Mouse (Mus musculus) thymus, adult 2 months (tissue): ENCODE measurements around the gene Mcm9. TPM values are rescaled to one million over a fixed set of nuclear protein-coding genes. Genes with fewer than 3 reads are reported as not detected.

Experiments
- DNase-seq: peaks from one replicate; pipeline ENCODE4 v3.0.0; 2021
- H3K27ac ChIP-seq: fragments of 200-500 bp; 2 replicates; pipeline ENCODE4 v1.5.1; 2012; ENCODE audit warnings: low read length, control low read depth; ENCODE audit not compliant: control insufficient read depth, insufficient read depth
- H3K27me3 ChIP-seq: fragments of 200-500 bp; 2 replicates; pipeline ENCODE4 v1.6.1; 2012; ENCODE audit warnings: mild to moderate bottlenecking, low read length, moderate library complexity, mixed read lengths; ENCODE audit not compliant: control insufficient read depth, insufficient read depth
- H3K36me3 ChIP-seq: fragments of 200-500 bp; 2 replicates; pipeline ENCODE4 v1.6.1; 2012; ENCODE audit warnings: mild to moderate bottlenecking, low read length, moderate library complexity; ENCODE audit not compliant: control insufficient read depth, insufficient read depth
- H3K4me1 ChIP-seq: fragments of 200-500 bp; replicated peaks from 2 replicates; pipeline ENCODE4 v1.6.1; 2012; ENCODE audit warnings: low read length; ENCODE audit not compliant: control insufficient read depth, insufficient read depth
- H3K4me3 ChIP-seq: fragments of 200-500 bp; 2 replicates; pipeline ENCODE4 v1.5.1; 2012; ENCODE audit warnings: mild to moderate bottlenecking, low read length, control low read depth, moderate library complexity; ENCODE audit not compliant: control insufficient read depth, insufficient read depth
- CTCF ChIP-seq: fragments of 200-500 bp; IDR thresholded peaks from 2 replicates; pipeline ENCODE4 v1.5.1; 2012; ENCODE audit warnings: mild to moderate bottlenecking, control low read depth, low read length, moderate library complexity, borderline replicate concordance; ENCODE audit not compliant: control insufficient read depth, poor library complexity, insufficient read depth; ENCODE audit errors: extremely low read depth
- POLR2A ChIP-seq: fragments of 200-500 bp; IDR thresholded peaks from 2 replicates; pipeline ENCODE4 v1.6.1; 2012; ENCODE audit warnings: mild to moderate bottlenecking, low read length, control low read depth, moderate library complexity; ENCODE audit not compliant: control insufficient read depth, poor library complexity, insufficient read depth; ENCODE audit errors: extremely low read depth
- WGBS: fragments of 180-500 bp; shearing (Covaris S2); methylation state at CpG from one replicate; pipeline ENCODE4 v1.1.7; 2018; 5-methylcytosine and 5-hydroxymethylcytosine counted together
- polyA plus RNA-seq: library from polyadenylated mRNA; depleted of rRNA; stranded (reverse); fragments of >200 nt; gene quantifications from 2 replicates; pipeline ENCODE4 v1.2.3, GENCODE M21; 2012

The Mcm9 gene
- polyA plus RNA-seq, 1 experiment, result 8.4 TPM

DNA sequence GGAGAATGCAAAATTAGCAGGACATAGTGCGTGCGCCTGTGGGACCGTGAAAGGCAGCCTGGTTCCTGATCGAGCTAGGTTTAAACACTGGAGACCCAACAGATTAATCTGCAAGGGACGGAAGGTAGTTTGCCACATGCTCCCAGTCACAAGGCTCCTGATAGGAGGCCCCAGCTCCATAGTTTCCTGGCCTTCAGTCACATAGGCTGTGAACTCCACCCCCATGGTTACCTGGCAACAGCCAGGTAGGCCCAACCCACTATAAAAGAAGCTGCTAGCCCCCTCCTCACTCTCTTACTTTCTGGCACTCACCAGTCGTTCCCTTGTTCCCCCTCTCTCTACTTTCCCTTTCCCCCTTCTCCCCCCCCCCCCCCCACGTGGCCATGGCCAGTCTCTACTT lies 50.1 kb downstream of the Mcm9 start:
- TF ChIP-seq CTCF, result no peak
- no peak for TF ChIP-seq POLR2A
- no peaks in the 10 kb centered on the region for H3K36me3 ChIP-seq
- H3K4me1 ChIP-seq, result no peaks in the 10 kb centered on the region
- H3K27ac ChIP-seq, result no peak overlapping the region
- no peaks in the 10 kb centered on the region for H3K27me3 ChIP-seq
- WGBS, result 86% methylated on average over 7 of the region's 7 CpGs
- no peak overlapping the region for H3K4me3 ChIP-seq
- DNase-seq, result no peak

DNA sequence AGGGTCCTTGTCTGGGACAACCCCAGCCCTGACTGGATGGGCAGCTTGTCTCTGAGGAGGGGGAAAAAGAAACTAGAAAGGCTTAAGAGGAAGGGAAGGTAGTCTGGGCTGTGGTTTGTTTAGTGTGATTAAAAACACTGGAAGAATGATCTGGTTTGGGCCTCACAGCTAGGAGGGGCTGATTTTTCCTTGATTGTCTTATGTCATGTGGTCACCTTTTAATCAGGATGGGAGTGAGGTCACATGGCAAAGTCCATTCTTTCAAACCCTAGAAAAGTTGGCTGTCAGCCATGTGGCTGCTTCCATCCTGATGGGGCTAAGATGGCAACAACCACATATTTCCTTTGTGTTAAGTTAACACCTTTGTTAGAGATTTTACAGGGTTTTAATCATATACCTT lies 61.7 kb downstream of the Mcm9 start:
- no peaks in the 10 kb centered on the region for H3K4me1 ChIP-seq
- H3K4me3 ChIP-seq, result no peak overlapping the region
- no peak overlapping the region for H3K27ac ChIP-seq
- DNase-seq, result no peak
- no peaks in the 10 kb centered on the region for H3K36me3 ChIP-seq
- TF ChIP-seq CTCF (no peak), POLR2A (no peak)
- no peaks in the 10 kb centered on the region for H3K27me3 ChIP-seq

DNA sequence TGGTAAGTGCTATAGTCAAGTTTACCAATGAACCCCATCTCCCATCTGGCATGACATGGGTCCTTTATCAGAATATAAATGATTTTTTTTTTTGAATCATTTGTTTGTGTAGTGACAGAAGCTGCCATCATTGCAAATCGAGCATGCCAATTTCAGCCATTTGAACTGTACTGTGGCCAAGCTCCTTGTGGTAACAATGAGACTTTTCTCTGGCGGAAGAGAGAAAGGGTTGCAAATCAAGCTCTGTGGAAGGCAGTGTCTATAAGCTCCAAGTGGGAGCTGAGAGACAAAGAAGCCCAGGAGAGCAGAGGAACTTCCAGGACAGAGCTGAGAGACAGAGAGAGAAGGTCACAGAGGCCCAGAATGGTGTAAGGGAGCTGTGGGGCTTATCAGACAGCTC lies 64.7 kb downstream of the Mcm9 start:
- no peak for DNase-seq
- Histone ChIP-seq H3K4me3 (no peak overlapping the region), H3K36me3 (no peaks in the 10 kb centered on the region), H3K4me1 (no peaks in the 10 kb centered on the region), H3K27me3 (no peaks in the 10 kb centered on the region), H3K27ac (no peak overlapping the region)
- TF ChIP-seq POLR2A, result no peak
- TF ChIP-seq CTCF, result no peak
- 95% methylated on average over 2 of the region's 2 CpGs for WGBS

DNA sequence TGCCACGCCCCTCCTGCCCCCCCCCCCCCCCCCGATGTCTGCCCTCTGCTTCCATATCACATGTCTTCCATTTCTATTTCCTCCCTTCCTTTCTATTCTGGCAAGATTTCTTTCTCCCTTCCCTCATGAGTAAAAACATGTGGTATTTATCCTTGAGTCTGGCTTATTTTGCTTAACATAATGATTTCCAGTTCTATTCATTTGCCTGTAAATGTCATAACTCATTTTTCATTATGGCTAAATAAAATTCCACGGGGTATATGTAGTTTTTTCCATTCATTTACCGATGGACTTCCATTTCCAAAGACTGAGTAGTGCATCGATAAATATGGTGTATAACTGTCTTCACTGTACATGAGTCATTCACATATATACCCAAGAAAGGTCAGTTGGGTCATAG lies 68.2 kb downstream of the Mcm9 start:
- H3K4me1 ChIP-seq, result no peaks in the 10 kb centered on the region
- DNase-seq, result no peak
- H3K36me3 ChIP-seq, result no peaks in the 10 kb centered on the region
- TF ChIP-seq POLR2A, result no peak
- no peak for TF ChIP-seq CTCF
- no peaks in the 10 kb centered on the region for H3K27me3 ChIP-seq
- H3K4me3 ChIP-seq, result no peak overlapping the region
- WGBS, result 97% methylated on average over 4 of the region's 5 CpGs
- H3K27ac ChIP-seq, result no peak overlapping the region

DNA sequence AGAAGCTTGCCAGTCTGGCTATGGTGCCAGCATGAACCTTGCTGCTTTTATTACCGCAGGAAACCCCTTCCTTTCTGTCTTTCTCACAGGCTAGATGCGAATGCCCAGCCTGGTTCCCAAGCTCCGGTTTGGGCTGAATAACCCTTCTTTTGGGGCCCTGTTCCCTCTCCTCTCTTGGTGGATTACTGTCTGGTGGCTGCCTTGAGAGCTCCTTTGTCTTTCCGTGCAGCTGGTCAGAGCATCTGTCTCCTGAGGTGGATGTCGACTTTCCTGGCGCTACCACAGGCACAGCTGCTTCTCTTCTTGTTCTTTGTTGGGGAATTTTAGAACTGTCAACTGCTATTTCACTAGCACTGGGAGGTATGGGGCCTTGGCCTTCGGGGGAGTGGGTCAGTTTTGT lies 92.6 kb downstream of the Mcm9 start:
- TF ChIP-seq CTCF, result no peak
- no peak for TF ChIP-seq POLR2A
- no peak for DNase-seq
- 67% methylated on average over 7 of the region's 7 CpGs for whole genome bisulfite sequencing

DNA sequence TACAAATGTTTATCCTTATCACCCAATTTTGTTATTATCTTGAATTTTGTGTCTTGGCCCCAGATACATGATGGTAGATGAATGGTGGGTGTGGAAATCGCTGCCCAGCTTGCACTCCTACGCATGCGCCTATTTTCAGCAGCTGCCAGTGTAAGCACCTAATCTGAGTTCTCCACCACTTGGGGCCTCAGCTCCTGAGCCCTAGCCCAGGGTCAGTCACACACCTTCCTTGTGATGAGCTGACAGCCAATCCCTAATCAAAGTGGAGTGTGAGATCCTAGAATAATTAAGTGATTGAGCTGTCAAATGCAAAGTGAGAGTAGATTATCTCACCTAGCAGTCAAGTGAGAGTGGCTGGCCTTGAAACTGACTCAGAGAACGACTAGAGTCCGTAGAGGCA lies 97.9 kb downstream of the Mcm9 start:
- 93% methylated on average over 5 of the region's 5 CpGs for WGBS
- TF ChIP-seq POLR2A (no peak), CTCF (no peak)
- no peaks in the 10 kb centered on the region for H3K27me3 ChIP-seq
- H3K4me1 ChIP-seq, result no peaks in the 10 kb centered on the region
- peaks cover 3% of the 10 kb centered on the region for H3K36me3 ChIP-seq
- DNase-seq, result no peak
- no peak overlapping the region for H3K4me3 ChIP-seq
- no peak overlapping the region for H3K27ac ChIP-seq

More for the DNA sequence above, 92.6 kb downstream of the Mcm9 start:
- Histone ChIP-seq H3K36me3 (peaks cover 19% of the 10 kb centered on the region), H3K27ac (no peak overlapping the region), H3K4me3 (no peak overlapping the region), H3K27me3 (no peaks in the 10 kb centered on the region), H3K4me1 (no peaks in the 10 kb centered on the region)

DNA sequence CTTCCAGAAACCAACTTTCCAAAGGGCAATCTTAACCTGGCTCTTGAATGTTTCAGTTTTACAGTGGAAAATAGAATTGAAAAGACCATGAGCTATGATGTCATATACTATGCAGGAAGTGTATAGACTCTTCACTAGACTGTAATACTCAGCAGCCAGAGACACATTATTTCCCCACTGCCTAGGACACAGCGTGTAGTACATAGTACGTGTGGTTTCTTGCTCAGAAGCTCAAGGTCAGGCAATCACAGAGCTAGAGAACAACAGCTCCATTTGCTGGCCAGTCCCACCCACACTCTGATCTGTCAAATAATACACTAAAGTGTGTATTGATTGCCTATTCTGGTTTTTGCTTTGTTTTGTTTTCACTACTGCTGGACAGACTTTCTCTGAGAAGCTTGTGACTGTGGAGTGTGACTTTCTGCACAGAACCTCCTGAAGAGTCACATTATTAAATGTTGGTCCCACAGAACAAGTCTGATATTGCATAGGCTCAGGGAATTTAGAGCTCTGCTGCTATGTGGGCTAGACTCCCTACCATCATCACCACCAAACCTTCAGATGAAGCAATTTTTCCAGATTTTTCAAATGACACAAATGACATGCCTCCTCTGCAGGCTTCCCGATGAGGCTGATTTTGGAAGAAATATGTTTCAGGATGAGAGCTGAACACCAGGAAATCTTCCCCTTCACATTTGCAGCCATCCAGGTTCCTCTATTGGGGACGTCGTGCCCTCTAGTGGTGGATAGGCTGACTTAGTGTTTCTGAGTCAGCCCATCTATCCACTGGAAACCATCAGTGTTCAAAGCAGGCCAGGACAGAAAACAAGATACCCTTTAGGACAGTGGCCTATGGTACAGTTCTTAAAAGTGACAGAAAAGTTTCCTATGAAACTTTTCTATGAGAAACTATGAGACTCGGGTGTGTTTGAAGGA lies 102.1 kb downstream of the Mcm9 start:
- Histone ChIP-seq H3K4me3 (no peak overlapping the region), H3K4me1 (no peaks in the 10 kb centered on the region), H3K36me3 (no peaks in the 10 kb centered on the region), H3K27ac (no peak overlapping the region), H3K27me3 (no peaks in the 10 kb centered on the region)
- TF ChIP-seq CTCF, result no peak
- TF ChIP-seq POLR2A, result no peak
- peak; percentile 43 for DNase-seq
- WGBS, result 39% methylated on average over 6 of the region's 6 CpGs
